Mouse (Mus musculus): ENCODE results near the gene Rnf10. TPM values are rescaled to one million over a fixed set of nuclear protein-coding genes. Genes with fewer than 3 reads are reported as not detected.

The Rnf10 gene
- polyA plus RNA-seq, 1 experiment from 2014 or later: 230 TPM

DNA sequence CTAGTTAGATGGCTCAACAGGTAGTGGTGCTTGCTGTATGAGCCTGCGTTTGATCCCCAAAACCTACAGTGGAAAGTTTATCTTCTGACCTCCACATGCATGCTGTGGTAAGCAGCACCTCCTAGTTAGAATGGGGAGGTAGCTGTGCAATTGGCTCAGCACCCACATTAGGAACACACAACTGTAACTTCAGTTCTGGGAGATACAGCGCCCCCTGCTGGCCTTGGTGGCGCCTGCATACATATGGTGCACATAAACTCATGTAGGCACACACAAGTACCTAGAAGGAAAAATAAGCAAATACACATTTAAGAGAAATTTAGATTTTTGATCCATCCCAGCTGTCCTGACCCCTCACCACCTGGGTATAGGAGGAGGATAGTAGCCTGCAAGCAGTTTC is 50.2 kb downstream of the Rnf10 start:
- peaks cover 21% of the 10 kb centered on the region; the same call in 1 of the 2 replicates for H3K4me1 ChIP-seq
- H3K4me2 ChIP-seq (replicated peaks): no peak overlapping the region
- no peak for ATAC-seq (ENCODE audit: low FRiP score, low read depth)
- H3K4me3 ChIP-seq: no peak overlapping the region
- H3K27me3 ChIP-seq (replicated peaks): no peaks in the 10 kb centered on the region; the same call in 1 of the 2 replicates
- 0 out of 2 replicates have a peak, but pooled peaks cover 3% of the 10 kb centered on the region for H3K9me3 ChIP-seq
- H3K9ac ChIP-seq: no peak overlapping the region
- no peaks in the 10 kb centered on the region for H3K36me3 ChIP-seq
- whole genome bisulfite sequencing: 78% methylated on average over 3 of the region's 3 CpGs
- H3K27ac ChIP-seq: no peak overlapping the region

DNA sequence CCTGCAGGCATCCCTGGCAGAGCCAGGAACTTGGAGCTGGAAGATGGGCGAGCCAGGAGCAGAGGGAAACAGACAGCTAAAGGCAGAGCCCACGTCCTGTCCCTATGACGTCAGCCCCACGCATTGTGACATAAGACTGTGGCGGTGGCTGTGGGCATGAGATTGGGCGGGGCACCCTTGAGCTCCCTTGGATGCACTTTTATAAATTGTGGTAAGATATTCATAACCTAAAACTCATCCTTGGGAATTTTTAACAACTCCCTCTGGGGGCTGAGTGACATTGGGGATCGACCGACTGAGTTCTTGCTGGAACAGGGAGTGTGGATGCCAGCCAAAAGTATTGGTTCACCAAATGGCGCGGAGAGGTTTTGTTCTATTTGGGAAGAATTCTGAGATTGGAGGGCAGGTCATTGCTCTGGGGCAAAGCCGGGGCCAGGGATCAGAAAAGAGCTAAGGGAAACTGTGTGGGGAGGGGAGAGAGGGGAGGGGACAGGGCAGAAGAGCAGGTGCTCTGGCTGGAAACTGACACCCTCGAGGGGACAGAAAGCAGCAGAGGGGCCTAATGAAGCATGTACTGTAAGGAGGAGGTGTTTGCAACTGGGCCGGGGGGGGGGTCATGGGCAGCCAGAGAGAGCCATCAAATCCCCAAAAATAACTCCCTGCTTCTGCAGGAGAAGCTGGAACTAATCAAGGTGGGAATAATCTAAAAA is 51.6 kb downstream of the Rnf10 start:
- 0 out of 2 replicates have a peak, but pooled peaks cover 3% of the 10 kb centered on the region for H3K9me3 ChIP-seq
- peaks cover 21% of the 10 kb centered on the region; the same call in 1 of the 2 replicates for H3K4me1 ChIP-seq
- H3K9ac ChIP-seq: 0 out of 2 replicates have a peak overlapping the region, but pooled peaks have one; percentile 0
- H3K27me3 ChIP-seq (replicated peaks): no peaks in the 10 kb centered on the region; the same call in 1 of the 2 replicates
- H3K36me3 ChIP-seq: no peaks in the 10 kb centered on the region
- no peak for ATAC-seq (ENCODE audit: low FRiP score, low read depth)
- H3K4me2 ChIP-seq (replicated peaks): no peak overlapping the region
- H3K4me3 ChIP-seq: no peak overlapping the region
- H3K27ac ChIP-seq: no peak overlapping the region
- 40% methylated on average over 13 of the region's 13 CpGs for WGBS

DNA sequence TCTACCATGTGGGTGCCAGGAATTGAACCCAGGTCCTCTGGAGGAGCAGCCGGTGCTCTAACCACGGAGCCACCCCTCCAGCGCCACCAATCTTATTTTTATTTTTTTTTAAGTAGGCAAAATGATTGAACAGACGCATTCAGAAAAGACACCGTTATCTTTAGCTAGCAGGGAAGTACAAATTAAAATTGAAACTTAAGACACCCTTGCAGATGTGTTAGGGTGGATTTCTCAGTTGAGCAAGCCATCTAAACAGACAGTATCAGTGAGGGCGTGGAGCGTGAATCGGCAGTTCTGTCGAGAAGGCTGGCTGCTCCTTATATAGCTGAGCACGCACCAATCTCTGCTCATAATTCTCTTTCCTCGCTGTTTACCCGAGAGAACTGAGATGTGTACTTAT is 54.7 kb downstream of the Rnf10 start:
- Histone ChIP-seq H3K27ac (no peak overlapping the region), H3K36me3 (no peaks in the 10 kb centered on the region), H3K4me2 (replicated peaks) (no peak overlapping the region), H3K9me3 (0 out of 2 replicates have a peak, but pooled peaks cover 3% of the 10 kb centered on the region), H3K4me1 (peaks cover 20% of the 10 kb centered on the region; the same call in 1 of the 2 replicates), H3K27me3 (replicated peaks) (peaks cover 3% of the 10 kb centered on the region; the same call in 1 of the 2 replicates), H3K4me3 (no peak overlapping the region), H3K9ac (no peak overlapping the region)
- ATAC-seq (ENCODE audit: low FRiP score, low read depth): no peak
- WGBS: 93% methylated on average over 12 of the region's 12 CpGs

DNA sequence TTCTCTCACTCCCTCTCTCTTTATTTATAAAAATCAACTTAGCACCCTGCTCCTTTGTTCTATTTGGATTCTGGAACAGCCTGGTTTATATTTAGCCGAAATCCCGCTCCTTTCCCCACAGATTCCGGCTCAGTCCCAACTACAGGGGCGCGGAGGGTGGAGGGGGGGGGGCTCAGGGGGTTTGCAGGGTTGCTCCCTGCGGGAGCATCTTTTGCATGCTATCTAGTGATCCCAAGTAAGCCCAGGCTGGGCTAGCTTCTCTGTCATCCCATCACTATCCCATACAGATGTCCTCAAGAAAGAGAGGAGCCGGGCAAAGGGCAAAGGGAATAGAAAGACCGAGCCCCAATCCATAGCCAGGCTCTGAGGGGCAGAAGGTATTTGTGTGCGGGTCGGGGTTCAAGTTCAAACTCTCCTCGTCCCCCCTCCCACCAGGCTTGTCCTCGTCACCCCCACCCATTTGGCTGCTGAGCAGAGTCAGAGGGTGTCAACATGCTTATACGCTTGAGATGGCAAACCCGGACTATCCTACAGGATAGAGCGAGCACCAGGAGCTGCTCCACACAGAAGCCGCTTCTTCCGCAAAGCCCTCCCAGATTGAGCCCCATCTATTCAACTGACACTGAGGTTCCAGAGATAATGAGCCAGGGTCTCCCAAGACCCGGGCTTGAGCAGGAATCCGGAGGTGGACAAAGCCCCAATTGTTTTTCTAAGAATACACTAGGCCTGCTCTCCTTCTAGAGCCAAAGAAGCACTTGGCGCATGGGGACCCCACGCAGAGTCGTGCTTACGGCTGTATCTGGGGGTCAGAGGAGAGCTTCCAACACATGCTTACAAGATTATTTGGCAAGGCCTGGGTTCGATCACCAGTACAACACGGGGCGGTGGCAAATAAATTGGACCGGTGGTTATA is 57.2 kb downstream of the Rnf10 start:
- 0 out of 2 replicates have a peak, but pooled peaks cover 3% of the 10 kb centered on the region for H3K27me3 ChIP-seq (replicated peaks)
- WGBS: 15% methylated on average over 27 of the region's 27 CpGs
- peak overlapping the region; percentile 36 for H3K4me3 ChIP-seq
- H3K9ac ChIP-seq: peak overlapping the region; percentile 60
- H3K36me3 ChIP-seq: no peaks in the 10 kb centered on the region
- no peak for ATAC-seq (ENCODE audit: low FRiP score, low read depth)
- H3K4me1 ChIP-seq: peaks cover 7% of the 10 kb centered on the region; the same call in 1 of the 2 replicates
- H3K4me2 ChIP-seq (replicated peaks): peak overlapping the region; percentile 66
- H3K9me3 ChIP-seq: no peaks in the 10 kb centered on the region
- no peak overlapping the region for H3K27ac ChIP-seq

DNA sequence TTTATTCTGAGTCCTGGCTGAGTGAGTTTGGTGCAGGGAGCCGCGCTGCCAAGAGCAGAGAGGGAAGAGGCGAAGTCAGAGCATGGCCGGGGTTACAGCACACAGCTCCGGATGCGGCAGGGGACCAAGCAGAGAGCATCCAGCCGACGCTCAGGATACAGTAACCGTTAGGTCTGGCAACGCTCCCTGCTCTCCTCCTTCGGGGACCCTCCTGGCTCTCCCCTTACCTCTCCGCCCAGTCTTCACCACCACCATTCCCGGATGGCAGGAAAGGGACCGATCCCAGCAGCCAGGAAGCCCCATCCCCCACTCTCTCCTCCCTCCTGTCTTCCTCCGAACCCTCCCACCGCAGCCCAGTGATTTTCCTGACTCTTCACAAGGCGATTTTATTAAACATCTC is 57.8 kb downstream of the Rnf10 start:
- Histone ChIP-seq H3K27me3 (replicated peaks) (0 out of 2 replicates have a peak, but pooled peaks cover 3% of the 10 kb centered on the region), H3K9me3 (no peaks in the 10 kb centered on the region), H3K27ac (no peak overlapping the region)

DNA sequence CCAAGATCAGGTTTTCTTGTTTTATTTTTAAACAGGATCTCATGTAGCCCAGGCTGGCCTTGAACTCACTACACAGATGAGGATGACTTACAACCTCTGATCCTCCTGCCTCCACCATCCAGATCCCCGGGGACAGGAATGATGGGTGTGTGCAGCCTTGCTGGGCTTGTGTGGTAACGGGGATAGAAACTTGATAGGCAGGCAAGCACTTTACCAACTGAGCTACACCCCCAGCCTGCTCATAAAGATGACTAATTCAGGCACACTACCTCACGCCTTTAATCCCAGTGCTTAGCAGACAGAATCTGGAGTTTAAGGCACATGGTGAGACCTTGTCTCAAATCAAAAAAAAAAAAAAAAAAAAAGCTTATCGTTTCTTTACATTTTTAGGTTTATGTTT is 59.8 kb downstream of the Rnf10 start:
- Histone ChIP-seq H3K27me3 (replicated peaks) (0 out of 2 replicates have a peak, but pooled peaks cover 3% of the 10 kb centered on the region), H3K4me2 (replicated peaks) (no peak overlapping the region), H3K4me1 (peaks cover 11% of the 10 kb centered on the region; the same call in 1 of the 2 replicates), H3K36me3 (no peaks in the 10 kb centered on the region), H3K4me3 (no peak overlapping the region), H3K9ac (no peak overlapping the region), H3K27ac (no peak overlapping the region), H3K9me3 (no peaks in the 10 kb centered on the region)
- WGBS: 59% methylated on average over 4 of the region's 4 CpGs
- no peak for ATAC-seq (ENCODE audit: low FRiP score, low read depth)

More for the DNA sequence above, 57.8 kb downstream of the Rnf10 start:
- Histone ChIP-seq H3K4me1 (peaks cover 7% of the 10 kb centered on the region; the same call in 1 of the 2 replicates), H3K9ac (peak overlapping the region; percentile 60), H3K4me3 (peak overlapping the region; percentile 36), H3K36me3 (no peaks in the 10 kb centered on the region), H3K4me2 (replicated peaks) (peak overlapping the region; percentile 66)
- ATAC-seq (ENCODE audit: low FRiP score, low read depth): no peak
- under 1% methylated on average over 17 of the region's 17 CpGs for WGBS

DNA sequence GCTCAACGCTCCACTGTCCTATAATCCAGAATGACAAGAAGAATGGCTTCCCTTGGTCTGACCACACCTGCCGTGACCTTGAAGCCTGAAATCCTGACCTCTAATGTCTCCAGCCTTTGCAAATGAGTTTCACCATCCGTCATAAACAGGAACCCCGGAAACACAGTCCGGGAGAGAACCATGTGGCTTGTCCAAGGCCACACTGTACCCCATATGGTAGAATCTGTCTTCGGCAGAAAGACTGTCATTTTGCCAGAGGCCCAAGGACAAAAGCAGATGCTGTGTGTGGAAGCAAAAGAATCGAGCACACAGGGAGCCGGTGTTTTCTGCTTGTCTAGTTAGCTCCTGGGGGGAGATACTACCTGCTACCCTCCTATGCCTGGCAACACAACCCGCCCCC is 60.2 kb downstream of the Rnf10 start:
- Histone ChIP-seq H3K9me3 (no peaks in the 10 kb centered on the region), H3K27me3 (replicated peaks) (0 out of 2 replicates have a peak, but pooled peaks cover 3% of the 10 kb centered on the region), H3K9ac (no peak overlapping the region), H3K4me1 (peaks cover 11% of the 10 kb centered on the region; the same call in 1 of the 2 replicates), H3K4me2 (replicated peaks) (no peak overlapping the region), H3K36me3 (no peaks in the 10 kb centered on the region), H3K27ac (no peak overlapping the region), H3K4me3 (no peak overlapping the region)
- 79% methylated on average over 9 of the region's 9 CpGs for WGBS
- no peak for ATAC-seq (ENCODE audit: low FRiP score, low read depth)

DNA sequence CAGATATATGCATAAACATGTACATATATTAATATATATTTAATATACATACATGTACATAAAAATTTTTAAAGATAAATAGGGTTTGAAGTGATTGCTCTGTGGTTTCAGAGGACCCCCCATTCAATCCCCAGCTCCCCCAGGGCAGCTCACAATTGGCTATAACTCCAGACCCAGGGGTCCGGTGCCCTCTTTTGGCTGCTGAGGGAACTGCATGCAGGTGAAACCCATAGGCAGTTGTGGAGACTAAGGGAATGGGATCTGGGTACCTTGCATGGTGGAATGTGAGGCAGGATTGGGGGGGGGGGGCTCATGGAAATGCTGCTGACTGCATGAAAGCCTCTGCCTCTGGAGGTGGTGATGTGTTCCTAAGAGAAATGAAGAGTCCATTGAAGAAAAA is 62.3 kb downstream of the Rnf10 start:
- no peak overlapping the region for H3K4me2 ChIP-seq (replicated peaks)
- no peak overlapping the region for H3K9ac ChIP-seq
- 0 out of 2 replicates have a peak, but pooled peaks cover 3% of the 10 kb centered on the region for H3K27me3 ChIP-seq (replicated peaks)
- no peak overlapping the region for H3K4me3 ChIP-seq
- no peak for ATAC-seq (ENCODE audit: low FRiP score, low read depth)
- no peak overlapping the region for H3K27ac ChIP-seq
- no peaks in the 10 kb centered on the region for H3K9me3 ChIP-seq
- peaks cover 9% of the 10 kb centered on the region for H3K4me1 ChIP-seq
- no peaks in the 10 kb centered on the region for H3K36me3 ChIP-seq
- 24% methylated on average over 1 of the region's 1 CpGs for WGBS

DNA sequence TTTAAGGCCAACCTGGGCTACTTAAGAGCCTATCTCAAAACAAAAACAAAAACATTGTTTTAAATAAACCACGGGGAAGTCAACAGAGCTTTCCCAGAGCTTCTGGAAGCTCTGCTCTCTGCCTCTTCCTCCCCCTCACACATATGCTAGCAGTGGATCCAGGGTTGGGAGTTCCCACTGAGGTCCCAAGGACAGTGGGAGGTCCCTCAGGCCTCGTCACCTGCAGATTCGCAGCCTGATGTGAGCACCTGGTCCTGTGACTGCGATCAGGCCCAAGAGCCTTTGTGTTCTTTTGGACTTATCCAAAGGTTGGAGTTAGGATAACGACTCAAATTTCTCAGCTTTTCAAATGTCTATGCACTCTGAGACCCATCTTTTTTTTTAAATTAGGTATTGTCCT is 64.1 kb downstream of the Rnf10 start:
- no peaks in the 10 kb centered on the region for H3K9me3 ChIP-seq
- H3K4me2 ChIP-seq (replicated peaks): no peak overlapping the region
- no peaks in the 10 kb centered on the region for H3K36me3 ChIP-seq
- no peaks in the 10 kb centered on the region for H3K27me3 ChIP-seq (replicated peaks)
- ATAC-seq (ENCODE audit: low FRiP score, low read depth): no peak
- peaks cover 23% of the 10 kb centered on the region for H3K4me1 ChIP-seq
- 59% methylated on average over 5 of the region's 5 CpGs for WGBS
- H3K9ac ChIP-seq: no peak overlapping the region
- H3K4me3 ChIP-seq: no peak overlapping the region
- no peak overlapping the region for H3K27ac ChIP-seq

DNA sequence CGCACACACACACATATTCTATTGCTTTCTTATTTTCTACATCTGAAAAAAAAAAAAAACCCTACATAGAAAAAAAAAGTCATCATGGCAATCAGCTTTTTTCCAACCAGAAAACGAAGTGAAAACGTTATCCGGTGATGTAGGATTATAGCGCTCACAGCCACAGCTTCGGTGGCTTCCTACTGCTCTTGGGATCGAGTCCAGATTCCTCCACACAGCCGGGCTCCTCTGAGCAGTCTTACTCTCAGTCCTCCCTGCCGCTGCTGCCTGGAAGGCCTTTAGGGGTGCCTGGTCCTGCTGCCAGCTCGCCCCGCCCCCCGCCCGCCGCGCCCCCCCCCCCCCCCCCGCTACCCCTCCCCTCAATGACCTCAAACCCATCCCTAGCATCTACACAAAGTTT is 64.8 kb downstream of the Rnf10 start:
- H3K27me3 ChIP-seq (replicated peaks): no peaks in the 10 kb centered on the region
- H3K4me3 ChIP-seq: no peak overlapping the region
- H3K9me3 ChIP-seq: no peaks in the 10 kb centered on the region
- H3K9ac ChIP-seq: no peak overlapping the region
- peaks cover 23% of the 10 kb centered on the region for H3K4me1 ChIP-seq
- H3K36me3 ChIP-seq: no peaks in the 10 kb centered on the region
- 16% methylated on average over 9 of the region's 16 CpGs for WGBS
- H3K4me2 ChIP-seq (replicated peaks): no peak overlapping the region; the same call in 1 of the 2 replicates
- no peak overlapping the region for H3K27ac ChIP-seq
- ATAC-seq (ENCODE audit: low FRiP score, low read depth): no peak

DNA sequence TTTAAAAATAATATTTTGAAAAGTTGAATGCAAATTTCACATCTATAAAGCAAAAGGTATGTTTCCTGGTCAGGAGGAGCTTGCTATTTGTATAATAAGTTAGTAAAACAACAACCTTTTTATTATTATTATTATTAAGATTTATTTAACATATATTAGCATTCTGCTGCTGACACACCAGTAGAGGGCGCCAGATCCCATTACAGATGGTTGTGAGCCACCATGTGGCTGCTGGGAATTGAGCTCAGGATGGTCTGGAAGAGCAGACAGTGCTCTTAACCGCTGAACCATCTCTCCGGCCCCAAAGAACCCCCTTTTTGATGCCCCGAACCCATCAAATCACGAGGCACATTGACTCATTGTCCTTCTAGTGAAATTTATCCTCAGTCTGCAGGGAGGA is 65.5 kb downstream of the Rnf10 start:
- WGBS: 62% methylated on average over 5 of the region's 5 CpGs
- Histone ChIP-seq H3K27me3 (replicated peaks) (no peaks in the 10 kb centered on the region), H3K4me1 (peaks cover 23% of the 10 kb centered on the region)

More for the DNA sequence above, 65.5 kb downstream of the Rnf10 start:
- no peak overlapping the region for H3K4me3 ChIP-seq
- no peak overlapping the region for H3K27ac ChIP-seq
- H3K36me3 ChIP-seq: no peaks in the 10 kb centered on the region
- ATAC-seq (ENCODE audit: low FRiP score, low read depth): no peak
- no peak overlapping the region for H3K4me2 ChIP-seq (replicated peaks)
- H3K9me3 ChIP-seq: no peaks in the 10 kb centered on the region
- no peak overlapping the region for H3K9ac ChIP-seq

Data from neural tube, embryonic 12.5 days (tissue).